Mouse (Mus musculus) G1E-ER4 (cell line): ENCODE results near the gene Acad11. TPM values are rescaled to one million over a fixed set of nuclear protein-coding genes. Genes with fewer than 3 reads are reported as not detected.

Source experiments
- GATA1 ChIP-seq: IDR thresholded peaks from one replicate; pipeline ENCODE4 v1.8.0; 2012; ENCODE audit warnings: low read length, inconsistent platforms
- polyA plus RNA-seq: library from polyadenylated mRNA; stranded (reverse); fragments of >175 nt; gene quantifications from 2 replicates; pipeline ENCODE4 v1.2.3, GENCODE M21; 2012

Gene Acad11
- polyA plus RNA-seq, 1 experiment = 2.1 TPM

GRCm38 (mm10) chr9:104106930-104107329 lies 43.8 kb downstream of the Acad11 start:
- TF ChIP-seq GATA1 = no peak

- TF ChIP-seq GATA1 = no peak
Observed at GRCm38 (mm10) chr9:104107482-104107881, 44.3 kb downstream of the Acad11 start.

- no peak for TF ChIP-seq GATA1
Observed at GRCm38 (mm10) chr9:104108571-104109143, 45.5 kb downstream of the Acad11 start.

- no peak for TF ChIP-seq GATA1
Observed at GRCm38 (mm10) chr9:104109151-104109550, 46.0 kb downstream of the Acad11 start.

- TF ChIP-seq GATA1 = no peak
Observed at GRCm38 (mm10) chr9:104123101-104123500, 59.9 kb downstream of the Acad11 start.

GRCm38 (mm10) chr9:104123622-104124021 lies 60.4 kb downstream of the Acad11 start:
- no peak for TF ChIP-seq GATA1

GRCm38 (mm10) chr9:104126833-104127232 lies 63.7 kb downstream of the Acad11 start, which contains the start of gene Ackr4:
Ackr4 (minus strand) TSS chr9:104126933.
- no peak for TF ChIP-seq GATA1

GRCm38 (mm10) chr9:104128110-104128509 lies 64.9 kb downstream of the Acad11 start:
- TF ChIP-seq GATA1 = no peak

- no peak for TF ChIP-seq GATA1
Observed at GRCm38 (mm10) chr9:104130141-104130755, 67.1 kb downstream of the Acad11 start.

GRCm38 (mm10) chr9:104140351-104140750 lies 77.2 kb downstream of the Acad11 start:
- TF ChIP-seq GATA1 = no peak

- no peak for TF ChIP-seq GATA1
Observed at GRCm38 (mm10) chr9:104142805-104143204, 79.6 kb downstream of the Acad11 start.

- TF ChIP-seq GATA1 = no peak
Observed at GRCm38 (mm10) chr9:104144314-104144996, 81.3 kb downstream of the Acad11 start.

- no peak for TF ChIP-seq GATA1
Observed at GRCm38 (mm10) chr9:104146683-104147082, 83.5 kb downstream of the Acad11 start.

GRCm38 (mm10) chr9:104148969-104149368 lies 85.8 kb downstream of the Acad11 start:
- no peak for TF ChIP-seq GATA1

- no peak for TF ChIP-seq GATA1
Observed at GRCm38 (mm10) chr9:104152121-104152520, 88.9 kb downstream of the Acad11 start.

- no peak for TF ChIP-seq GATA1
Observed at GRCm38 (mm10) chr9:104155100-104155715, 92.0 kb downstream of the Acad11 start.
